Mouse (Mus musculus) olfactory bulb, adult 2 months (tissue): ENCODE data around the gene Ndufs6.

Experiments used
- CTCF ChIP-seq: fragments of 200-500 bp; IDR thresholded peaks from 2 replicates; pipeline ENCODE4 v1.5.1; 2012; ENCODE audit warnings: low read depth, mild to moderate bottlenecking, low read length, moderate library complexity; ENCODE audit not compliant: insufficient read depth
- POLR2A ChIP-seq: fragments of 200-500 bp; IDR thresholded peaks from 2 replicates; pipeline ENCODE4 v1.6.1; 2012; ENCODE audit warnings: mild to moderate bottlenecking, low read depth, low read length, moderate library complexity; ENCODE audit not compliant: insufficient read depth

- no peak for TF ChIP-seq CTCF
- TF ChIP-seq POLR2A, result no peak
Observed at GRCm38 (mm10) chr13:73350741-73351140, 22.4 kb upstream of the Ndufs6 start.
